Mouse (Mus musculus): ENCODE results near the gene Stpg4. TPM values are rescaled to one million over a fixed set of nuclear protein-coding genes. Genes with fewer than 3 reads are reported as not detected.

Stpg4 gene
- polyA plus RNA-seq, 1 experiment: not detected

- WGBS: 33% methylated on average over 7 of the region's 7 CpGs
- Histone ChIP-seq H3K27me3 (ENCODE audit: control insufficient read depth, insufficient read depth, low read length) (no peaks in the 10 kb centered on the region), H3K27ac (ENCODE audit: insufficient read depth, low read length) (no peak overlapping the region), H3K4me3 (replicated peaks; ENCODE audit: insufficient read depth, low read depth, low read length) (no peak overlapping the region), H3K4me1 (ENCODE audit: control insufficient read depth, insufficient read depth, low read length) (peaks cover 6% of the 10 kb centered on the region)
- peak in 1 of 2 experiments; percentile 31 for DNase-seq
- no peak for TF ChIP-seq POLR2A (IDR thresholded peaks at IDR 0.05; ENCODE audit: borderline replicate concordance, insufficient read depth, low read length)
- no peak for TF ChIP-seq CTCF (IDR thresholded peaks at IDR 0.05; ENCODE audit: borderline replicate concordance, insufficient read depth, low read depth, low read length)
Measured at GRCm38 (mm10) chr17:87391242-87391641, 36.3 kb downstream of the Stpg4 start.

DNA sequence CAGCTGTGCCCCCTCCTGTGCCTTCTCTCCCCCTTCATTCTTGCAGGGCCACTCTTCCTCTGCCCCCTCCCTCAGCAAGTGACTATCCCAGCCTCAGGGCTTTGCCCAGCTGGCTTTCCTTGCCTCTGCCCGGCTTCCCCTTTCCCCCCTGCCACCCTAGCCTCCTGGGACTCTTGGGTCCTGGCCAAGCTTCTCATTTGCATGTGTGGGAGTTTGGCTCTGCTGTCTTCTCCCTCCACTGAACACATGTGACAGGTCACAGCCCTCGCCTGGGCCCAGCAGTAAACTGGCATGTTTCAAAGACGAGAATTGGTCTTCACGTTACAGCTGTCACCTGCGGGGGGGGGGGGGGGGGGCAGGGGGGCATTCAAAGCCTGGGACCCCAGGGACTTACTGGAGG is 40.5 kb downstream of the Stpg4 start:
- H3K4me1 ChIP-seq (ENCODE audit: control insufficient read depth, insufficient read depth, low read length): peaks cover 6% of the 10 kb centered on the region
- DNase-seq: no peak
- no peaks in the 10 kb centered on the region for H3K27me3 ChIP-seq (ENCODE audit: control insufficient read depth, insufficient read depth, low read length)
- TF ChIP-seq CTCF (IDR thresholded peaks at IDR 0.05; ENCODE audit: borderline replicate concordance, insufficient read depth, low read depth, low read length) (no peak), POLR2A (IDR thresholded peaks at IDR 0.05; ENCODE audit: borderline replicate concordance, insufficient read depth, low read length) (no peak)
- 10% methylated on average over 5 of the region's 5 CpGs for WGBS
- H3K27ac ChIP-seq (ENCODE audit: insufficient read depth, low read length): no peak overlapping the region
- H3K4me3 ChIP-seq (replicated peaks; ENCODE audit: insufficient read depth, low read depth, low read length): no peak overlapping the region

GRCm38 (mm10) chr17:87385835-87386234 is 41.7 kb downstream of the Stpg4 start:
- Histone ChIP-seq H3K4me1 (ENCODE audit: control insufficient read depth, insufficient read depth, low read length) (peaks cover 5% of the 10 kb centered on the region), H3K27ac (ENCODE audit: insufficient read depth, low read length) (no peak overlapping the region), H3K27me3 (ENCODE audit: control insufficient read depth, insufficient read depth, low read length) (no peaks in the 10 kb centered on the region), H3K4me3 (replicated peaks; ENCODE audit: insufficient read depth, low read depth, low read length) (no peak overlapping the region)
- 53% methylated on average over 3 of the region's 3 CpGs for WGBS
- no peak for TF ChIP-seq CTCF (IDR thresholded peaks at IDR 0.05; ENCODE audit: borderline replicate concordance, insufficient read depth, low read depth, low read length)
- no peak for TF ChIP-seq POLR2A (IDR thresholded peaks at IDR 0.05; ENCODE audit: borderline replicate concordance, insufficient read depth, low read length)
- no peak for DNase-seq

DNA sequence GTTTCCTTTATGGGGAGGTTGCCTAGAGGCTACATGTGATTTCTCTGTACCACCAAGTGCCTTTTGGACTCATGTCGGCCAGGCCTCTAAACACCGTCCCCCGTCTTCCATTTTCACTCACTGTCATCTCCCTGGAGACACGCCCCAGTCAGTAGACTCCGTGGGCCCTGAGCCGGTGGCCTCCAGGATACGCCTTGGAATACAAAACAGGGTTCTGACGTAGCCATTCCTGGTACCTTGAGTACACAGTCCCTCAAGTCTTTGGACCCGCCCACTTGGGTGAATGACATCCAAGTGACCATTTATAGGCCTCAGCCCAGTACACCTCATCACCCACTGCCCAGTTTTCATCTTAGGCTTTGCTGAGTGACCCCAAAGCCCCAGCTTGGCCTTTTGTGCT is 46.9 kb downstream of the Stpg4 start:
- DNase-seq: no peak
- Histone ChIP-seq H3K27me3 (ENCODE audit: control insufficient read depth, insufficient read depth, low read length) (no peaks in the 10 kb centered on the region), H3K27ac (ENCODE audit: insufficient read depth, low read length) (no peak overlapping the region), H3K4me3 (replicated peaks; ENCODE audit: insufficient read depth, low read depth, low read length) (no peak overlapping the region), H3K4me1 (ENCODE audit: control insufficient read depth, insufficient read depth, low read length) (peaks cover 5% of the 10 kb centered on the region)
- WGBS: 89% methylated on average over 9 of the region's 9 CpGs
- TF ChIP-seq CTCF (IDR thresholded peaks at IDR 0.05; ENCODE audit: borderline replicate concordance, insufficient read depth, low read depth, low read length): no peak

- Histone ChIP-seq H3K27me3 (ENCODE audit: control insufficient read depth, insufficient read depth, low read length) (no peaks in the 10 kb centered on the region), H3K27ac (ENCODE audit: insufficient read depth, low read length) (no peak overlapping the region), H3K4me3 (replicated peaks; ENCODE audit: insufficient read depth, low read depth, low read length) (no peak overlapping the region), H3K4me1 (ENCODE audit: control insufficient read depth, insufficient read depth, low read length) (peaks cover 5% of the 10 kb centered on the region)
- 70% methylated on average over 10 of the region's 10 CpGs for whole genome bisulfite sequencing
- no peak for DNase-seq
- TF ChIP-seq CTCF (IDR thresholded peaks at IDR 0.05; ENCODE audit: borderline replicate concordance, insufficient read depth, low read depth, low read length) (no peak), POLR2A (IDR thresholded peaks at IDR 0.05; ENCODE audit: borderline replicate concordance, insufficient read depth, low read length) (no peak)
Measured at GRCm38 (mm10) chr17:87379821-87380220, 47.7 kb downstream of the Stpg4 start.

- H3K4me1 ChIP-seq (ENCODE audit: control insufficient read depth, insufficient read depth, low read length): peaks cover 5% of the 10 kb centered on the region
- no peak overlapping the region for H3K4me3 ChIP-seq (replicated peaks; ENCODE audit: insufficient read depth, low read depth, low read length)
- DNase-seq: no peak
- 82% methylated on average over 11 of the region's 11 CpGs for WGBS
- H3K27me3 ChIP-seq (ENCODE audit: control insufficient read depth, insufficient read depth, low read length): no peaks in the 10 kb centered on the region
- TF ChIP-seq CTCF (IDR thresholded peaks at IDR 0.05; ENCODE audit: borderline replicate concordance, insufficient read depth, low read depth, low read length) (no peak), POLR2A (IDR thresholded peaks at IDR 0.05; ENCODE audit: borderline replicate concordance, insufficient read depth, low read length) (no peak)
- H3K27ac ChIP-seq (ENCODE audit: insufficient read depth, low read length): no peak overlapping the region
Measured at GRCm38 (mm10) chr17:87379160-87379624, 48.3 kb downstream of the Stpg4 start.

- Histone ChIP-seq H3K4me3 (replicated peaks; ENCODE audit: insufficient read depth, low read depth, low read length) (no peak overlapping the region), H3K4me1 (ENCODE audit: control insufficient read depth, insufficient read depth, low read length) (peaks cover 5% of the 10 kb centered on the region), H3K27me3 (ENCODE audit: control insufficient read depth, insufficient read depth, low read length) (no peaks in the 10 kb centered on the region), H3K27ac (ENCODE audit: insufficient read depth, low read length) (no peak overlapping the region)
- no peak for TF ChIP-seq CTCF (IDR thresholded peaks at IDR 0.05; ENCODE audit: borderline replicate concordance, insufficient read depth, low read depth, low read length)
- TF ChIP-seq POLR2A (IDR thresholded peaks at IDR 0.05; ENCODE audit: borderline replicate concordance, insufficient read depth, low read length): no peak
- WGBS: 63% methylated on average over 16 of the region's 16 CpGs
- no peak for DNase-seq
Measured at GRCm38 (mm10) chr17:87378354-87379159, 49.0 kb downstream of the Stpg4 start.

DNA sequence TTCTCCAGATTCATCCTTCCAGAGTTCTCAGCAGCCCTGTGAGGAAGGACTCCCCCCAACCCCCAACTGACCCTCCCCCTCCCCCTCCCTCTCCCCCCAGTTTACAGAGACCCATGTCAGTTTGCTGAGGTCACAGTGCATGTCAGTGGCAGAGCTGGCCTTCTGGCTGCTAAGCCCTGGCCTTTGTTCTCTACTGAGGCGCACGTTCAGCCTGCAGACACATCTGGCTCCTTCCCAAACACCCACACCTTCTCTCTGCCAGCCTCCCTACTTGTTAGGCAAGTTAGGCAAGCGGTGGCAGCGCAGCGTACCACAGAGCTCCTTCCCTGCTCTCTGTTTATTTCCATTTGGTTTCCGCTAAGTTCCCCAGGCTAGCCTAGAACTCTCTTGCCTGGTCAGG is 50.0 kb downstream of the Stpg4 start:
- TF ChIP-seq POLR2A (IDR thresholded peaks at IDR 0.05; ENCODE audit: borderline replicate concordance, insufficient read depth, low read length) (no peak), CTCF (IDR thresholded peaks at IDR 0.05; ENCODE audit: borderline replicate concordance, insufficient read depth, low read depth, low read length) (no peak)
- WGBS: 71% methylated on average over 6 of the region's 6 CpGs
- H3K4me1 ChIP-seq (ENCODE audit: control insufficient read depth, insufficient read depth, low read length): peaks cover 5% of the 10 kb centered on the region
- H3K27me3 ChIP-seq (ENCODE audit: control insufficient read depth, insufficient read depth, low read length): no peaks in the 10 kb centered on the region
- no peak for DNase-seq
- no peak overlapping the region for H3K4me3 ChIP-seq (replicated peaks; ENCODE audit: insufficient read depth, low read depth, low read length)
- no peak overlapping the region for H3K27ac ChIP-seq (ENCODE audit: insufficient read depth, low read length)
